In the genomic region with DNA sequence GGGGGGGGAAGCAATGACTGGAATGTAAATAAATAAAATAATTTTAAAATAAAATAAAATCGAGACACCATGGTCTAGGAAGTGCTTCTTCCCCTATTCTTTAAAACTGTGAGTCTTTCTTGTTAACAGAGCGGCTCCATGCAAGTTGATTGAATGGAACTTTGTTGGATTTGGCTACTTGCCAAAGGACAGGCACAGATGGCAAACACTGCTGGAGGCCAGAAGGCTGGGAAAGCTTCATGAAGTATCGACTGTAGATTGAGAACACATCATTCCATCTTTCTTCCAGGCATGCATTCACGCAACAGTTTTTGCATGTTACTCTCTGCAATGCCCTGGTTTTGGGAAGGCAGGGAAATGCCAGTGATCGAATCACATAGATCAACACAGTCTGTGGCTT, we compare ENCODE assay signal across 14 mouse cellular contexts. TPM values are rescaled to one million over a fixed set of nuclear protein-coding genes. Genes with fewer than 3 reads are reported as not detected.
DNase-seq lines count a peak whose midpoint lies in the region; ATAC-seq lines count a peak whose summit lies in the region.
"Had no signal": no experiment of that assay in that cellular context is flagged by ENCODE, and none has a peak within 500 bp of the region (broad histone marks: within the 10 kb centered on the region; RNA-seq: fewer than 3 reads in every experiment).

No protein-coding gene starts in this region.

- H3K9ac ChIP-seq in forebrain, embryonic 16.5 days (replicated peaks; ENCODE audit: low read depth, low read length): no peak overlapping the region
- H3K9ac ChIP-seq in forebrain, embryonic 15.5 days (replicated peaks): no peak overlapping the region
- H3K9ac ChIP-seq in midbrain, embryonic 14.5 days (replicated peaks; ENCODE audit: low read length): no peak overlapping the region
- H3K9ac ChIP-seq in midbrain, embryonic 11.5 days (ENCODE audit: low read length): no peak overlapping the region
- H3K9ac ChIP-seq in embryonic facial prominence, embryonic 14.5 days (ENCODE audit: low read depth, low read length): no peak overlapping the region
- H3K9ac ChIP-seq: heart, embryonic 12.5 days; neural tube, embryonic 12.5 days had no signal

- H3K4me3 ChIP-seq in forebrain, embryonic 16.5 days (replicated peaks; ENCODE audit: low read length): no peak overlapping the region
- no peak overlapping the region for H3K4me3 ChIP-seq in forebrain, embryonic 15.5 days
- H3K4me3 ChIP-seq in midbrain, embryonic 14.5 days (replicated peaks; ENCODE audit: low read depth, low read length): no peak overlapping the region
- H3K4me3 ChIP-seq in midbrain, embryonic 11.5 days (ENCODE audit: low read depth, low read length): no peak overlapping the region
- no peak overlapping the region for H3K4me3 ChIP-seq in embryonic facial prominence, embryonic 14.5 days (ENCODE audit: low read depth, low read length)
- H3K4me3 ChIP-seq: heart, embryonic 12.5 days; midbrain, embryonic 10.5 days; neural tube, embryonic 12.5 days had no signal

- no peaks in the 10 kb centered on the region for H3K27me3 ChIP-seq in forebrain, embryonic 16.5 days (replicated peaks; ENCODE audit: control insufficient read depth, insufficient read depth, low read length)
- no peaks in the 10 kb centered on the region for H3K27me3 ChIP-seq in forebrain, embryonic 15.5 days
- no peaks in the 10 kb centered on the region for H3K27me3 ChIP-seq in midbrain, embryonic 14.5 days (ENCODE audit: control insufficient read depth, insufficient read depth, low read length)
- H3K27me3 ChIP-seq in midbrain, embryonic 11.5 days (ENCODE audit: control insufficient read depth, insufficient read depth, low read length): peaks cover 8% of the 10 kb centered on the region
- peaks cover 19% of the 10 kb centered on the region; the same call in 1 of the 2 replicates for H3K27me3 ChIP-seq in embryonic facial prominence, embryonic 14.5 days (replicated peaks; ENCODE audit: control insufficient read depth, insufficient read depth, low read length)

- no peak overlapping the region for H3K27ac ChIP-seq in forebrain, embryonic 16.5 days (ENCODE audit: low read length)
- no peak overlapping the region for H3K27ac ChIP-seq in forebrain, embryonic 15.5 days (replicated peaks)
- no peak overlapping the region for H3K27ac ChIP-seq in midbrain, embryonic 14.5 days (replicated peaks; ENCODE audit: low read depth, low read length)
- no peak overlapping the region for H3K27ac ChIP-seq in midbrain, embryonic 11.5 days (ENCODE audit: low read depth, low read length)
- no peak overlapping the region for H3K27ac ChIP-seq in embryonic facial prominence, embryonic 14.5 days (replicated peaks; ENCODE audit: low read depth, low read length)
- H3K27ac ChIP-seq: midbrain, embryonic 10.5 days; neural tube, embryonic 12.5 days had no signal

- H3K4me2 ChIP-seq in forebrain, embryonic 16.5 days (ENCODE audit: low read length): no peak overlapping the region
- H3K4me2 ChIP-seq in forebrain, embryonic 15.5 days (replicated peaks): no peak overlapping the region
- no peak overlapping the region for H3K4me2 ChIP-seq in midbrain, embryonic 14.5 days (ENCODE audit: low read length)
- H3K4me2 ChIP-seq in midbrain, embryonic 11.5 days: no peak overlapping the region
- H3K4me2 ChIP-seq in embryonic facial prominence, embryonic 14.5 days (ENCODE audit: low read depth, low read length): no peak overlapping the region
- H3K4me2 ChIP-seq: heart, embryonic 12.5 days; neural tube, embryonic 12.5 days had no signal

- H3K9me3 ChIP-seq in forebrain, embryonic 16.5 days (ENCODE audit: control insufficient read depth, low read length): no peaks in the 10 kb centered on the region
- no peaks in the 10 kb centered on the region for H3K9me3 ChIP-seq in forebrain, embryonic 15.5 days
- H3K9me3 ChIP-seq in midbrain, embryonic 14.5 days (ENCODE audit: control insufficient read depth, low read length): no peaks in the 10 kb centered on the region
- no peaks in the 10 kb centered on the region for H3K9me3 ChIP-seq in midbrain, embryonic 11.5 days (ENCODE audit: control insufficient read depth, low read length)
- H3K9me3 ChIP-seq in embryonic facial prominence, embryonic 14.5 days (ENCODE audit: control insufficient read depth, low read length): no peaks in the 10 kb centered on the region
- H3K9me3 ChIP-seq: heart, embryonic 12.5 days; midbrain, embryonic 10.5 days; neural tube, embryonic 12.5 days had no signal

- ATAC-seq in forebrain, embryonic 16.5 days: peak; percentile 33; the same call in 1 of the 2 replicates
- no peak for ATAC-seq in forebrain, embryonic 15.5 days (replicated peaks)
- ATAC-seq in midbrain, embryonic 14.5 days (ENCODE audit: low FRiP score, low TSS enrichment): no peak
- no peak for ATAC-seq in midbrain, embryonic 11.5 days (ENCODE audit: low FRiP score)
- no peak for ATAC-seq in embryonic facial prominence, embryonic 14.5 days (ENCODE audit: low read depth)
- no peak for ATAC-seq in inflammation-experienced regulatory T-cells, adult 6 months

- WGBS in forebrain, embryonic 16.5 days: 31% methylated on average over 5 of the region's 5 CpGs
- WGBS in forebrain, embryonic 15.5 days: 32% methylated on average over 5 of the region's 5 CpGs
- WGBS in midbrain, embryonic 14.5 days: 55% methylated on average over 5 of the region's 5 CpGs
- WGBS in midbrain, embryonic 11.5 days: 75% methylated on average over 5 of the region's 5 CpGs
- WGBS in embryonic facial prominence, embryonic 14.5 days: 42% methylated on average over 5 of the region's 5 CpGs

- DNase-seq in midbrain, embryonic 14.5 days: peak; percentile 61
- DNase-seq in midbrain, embryonic 11.5 days (ENCODE audit: low spot score, missing footprints): no peak
- peak; percentile 55 for DNase-seq in embryonic facial prominence, embryonic 14.5 days (ENCODE audit: low spot score)
- no peak for DNase-seq in urinary bladder, postnatal 10 days (ENCODE audit: low spot score)
- no peak for DNase-seq in thymus, postnatal 4 days
- DNase-seq: gastrocnemius, postnatal 14 days; kidney, adult 18-20 months had no signal

- no peaks in the 10 kb centered on the region for H3K36me3 ChIP-seq in forebrain, embryonic 16.5 days (ENCODE audit: control insufficient read depth, insufficient read depth)
- H3K36me3 ChIP-seq in forebrain, embryonic 15.5 days: no peaks in the 10 kb centered on the region
- no peaks in the 10 kb centered on the region for H3K36me3 ChIP-seq in midbrain, embryonic 14.5 days (ENCODE audit: control insufficient read depth, insufficient read depth, low read length)
- no peaks in the 10 kb centered on the region for H3K36me3 ChIP-seq in midbrain, embryonic 11.5 days (ENCODE audit: control insufficient read depth, insufficient read depth, low read length)
- no peaks in the 10 kb centered on the region for H3K36me3 ChIP-seq in embryonic facial prominence, embryonic 14.5 days (ENCODE audit: control insufficient read depth, insufficient read depth, low read length)
- H3K36me3 ChIP-seq: heart, embryonic 12.5 days; midbrain, embryonic 10.5 days; neural tube, embryonic 12.5 days had no signal

- H3K4me1 ChIP-seq in forebrain, embryonic 16.5 days (replicated peaks; ENCODE audit: control insufficient read depth, insufficient read depth, low read length): peaks cover 7% of the 10 kb centered on the region; the same call in 1 of the 2 replicates
- H3K4me1 ChIP-seq in forebrain, embryonic 15.5 days: peaks cover 13% of the 10 kb centered on the region
- 0 out of 2 replicates have a peak, but pooled peaks cover 2% of the 10 kb centered on the region for H3K4me1 ChIP-seq in midbrain, embryonic 14.5 days (ENCODE audit: control insufficient read depth, insufficient read depth, low read length)
- H3K4me1 ChIP-seq in midbrain, embryonic 11.5 days (ENCODE audit: control insufficient read depth, insufficient read depth, low read length): no peaks in the 10 kb centered on the region
- H3K4me1 ChIP-seq in embryonic facial prominence, embryonic 14.5 days (ENCODE audit: control insufficient read depth, insufficient read depth, low read length): no peaks in the 10 kb centered on the region
- H3K4me1 ChIP-seq: neural tube, embryonic 12.5 days had no signal

RNA-seq across cellular contexts. Expression of a gene that starts 4.3 kb away (rescaled TPM):
- 21.1 and 31.5 TPM in 2 replicates for polyA plus RNA-seq in forebrain, embryonic 16.5 days (2015; fragmentation: Nextera tagmentation; extraction: Ambion mirVana)
- polyA plus RNA-seq in forebrain, embryonic 15.5 days (2015; fragmentation: Nextera tagmentation; extraction: Ambion mirVana): 26.8 and 29.5 TPM in 2 replicates
- 23.9 and 26.6 TPM in 2 replicates for polyA plus RNA-seq in midbrain, embryonic 14.5 days (2014; fragmentation: Nextera tagmentation; extraction: Ambion mirVana)
- polyA plus RNA-seq in midbrain, embryonic 11.5 days (2014; fragmentation: Nextera tagmentation; extraction: Ambion mirVana): 15.1 and 15.7 TPM in 2 replicates
- polyA plus RNA-seq in embryonic facial prominence, embryonic 14.5 days (2014; fragmentation: Nextera tagmentation; extraction: Ambion mirVana): 46.8 and 54.3 TPM in 2 replicates
- polyA plus RNA-seq in inflammation-experienced regulatory T-cells, adult 6 months (2017; shearing (Covaris generic)): not detected
- polyA plus RNA-seq: C2C12 had no signal

Comparison
In these comparisons a context has a peak if more than half of its experiments do, and no peak if none do; other contexts are left out.
1. DNase-seq: peak in midbrain, embryonic 14.5 days (single experiment) and embryonic facial prominence, embryonic 14.5 days (single experiment); none in midbrain, embryonic 11.5 days (single experiment), urinary bladder, postnatal 10 days (single experiment) and thymus, postnatal 4 days (single experiment).
2. RNA of a gene that starts 4.3 kb away (polyA plus RNA-seq): 46.8 to 54.3 TPM in embryonic facial prominence, embryonic 14.5 days, 26.8 to 29.5 TPM in forebrain, embryonic 15.5 days, 23.9 to 26.6 TPM in midbrain, embryonic 14.5 days, 21.1 to 31.5 TPM in forebrain, embryonic 16.5 days and 15.1 to 15.7 TPM in midbrain, embryonic 11.5 days; not detected in inflammation-experienced regulatory T-cells, adult 6 months; every median in the first group is over 10 times any median in the second.